Mouse (Mus musculus) hindbrain, embryonic 11.5 days (tissue): ENCODE data around the gene Glis2. TPM values are rescaled to one million over a fixed set of nuclear protein-coding genes. Genes with fewer than 3 reads are reported as not detected.
"Not testable (repeated sequence)": the region's sequence is repeated elsewhere in the genome, so short reads cannot be mapped to it uniquely, and the experiment has no call there.

Source experiments
- ATAC-seq: fragments of 200-750 bp; cut with Nextera tagmentation; 2 replicates; pipeline ENCODE4 v1.8.0; 2017; ENCODE audit warnings: mild to moderate bottlenecking, moderate TSS enrichment, moderate library complexity; ENCODE audit not compliant: low FRiP score
- DNase-seq: peaks from one replicate; pipeline ENCODE4 v3.0.0-alpha.2; 2015; ENCODE audit warnings: low spot score
- H3K27ac ChIP-seq: fragments of 300-500 bp; sonication (generic); 2 replicates; pipeline ENCODE4 v1.5.1; 2014; ENCODE audit warnings: mild to moderate bottlenecking, low read depth, low read length
- H3K27me3 ChIP-seq: fragments of 300-500 bp; sonication (generic); 2 replicates; pipeline ENCODE4 v1.6.1; 2014; ENCODE audit warnings: mild to moderate bottlenecking, low read length, moderate library complexity, mixed read lengths; ENCODE audit not compliant: control insufficient read depth, insufficient read depth
- H3K36me3 ChIP-seq: fragments of 300-500 bp; sonication (generic); 2 replicates; pipeline ENCODE4 v1.6.1; 2014; ENCODE audit warnings: mild to moderate bottlenecking, low read length, moderate library complexity, mixed read lengths; ENCODE audit not compliant: control insufficient read depth, insufficient read depth
- H3K4me1 ChIP-seq: fragments of 300-500 bp; sonication (generic); replicated peaks from 2 replicates; pipeline ENCODE4 v1.6.1; 2014; ENCODE audit warnings: low read length, mixed read lengths; ENCODE audit not compliant: control insufficient read depth, insufficient read depth
- H3K4me2 ChIP-seq: fragments of 300-500 bp; sonication (generic); replicated peaks from 2 replicates; pipeline ENCODE4 v1.6.1; 2014; ENCODE audit warnings: mild to moderate bottlenecking, low read depth, low read length
- H3K4me3 ChIP-seq: fragments of 300-500 bp; sonication (generic); 2 replicates; pipeline ENCODE4 v1.5.1; 2014; ENCODE audit warnings: low read depth, low read length
- H3K9ac ChIP-seq: fragments of 300-500 bp; sonication (generic); 2 replicates; pipeline ENCODE4 v1.6.1; 2014; ENCODE audit warnings: low read depth, low read length
- H3K9me3 ChIP-seq: fragments of 300-500 bp; sonication (generic); 2 replicates; pipeline ENCODE4 v1.6.1; 2016; ENCODE audit warnings: low read length; ENCODE audit not compliant: control insufficient read depth
- WGBS: fragments of 180-500 bp; shearing (Covaris S2); extraction: QIAGEN DNeasy Blood & Tissue Kit; methylation state at CpG from one replicate; pipeline ENCODE4 v1.1.7; 2014; 5-methylcytosine and 5-hydroxymethylcytosine counted together
- polyA plus RNA-seq: library from polyadenylated mRNA; unstranded; fragments of >200 nt; fragmentation: Nextera tagmentation; extraction: Ambion mirVana; gene quantifications from 2 replicates; pipeline ENCODE4 v1.2.1, GENCODE M21; 2014

Gene Glis2
- polyA plus RNA-seq, 1 experiment from 2014 or later, result 27.6 TPM

GRCm38 (mm10) chr16:4570737-4571136 is 23.8 kb upstream of the Glis2 start:
- Histone ChIP-seq H3K9ac (no peak overlapping the region), H3K27ac (no peak overlapping the region), H3K4me2 (no peak overlapping the region), H3K4me3 (no peak overlapping the region), H3K27me3 (no peaks in the 10 kb centered on the region), H3K36me3 (no peaks in the 10 kb centered on the region), H3K4me1 (no peaks in the 10 kb centered on the region), H3K9me3 (no peaks in the 10 kb centered on the region)
- ATAC-seq, result no peak
- no peak for DNase-seq
- WGBS, result 63% methylated on average over 4 of the region's 4 CpGs

GRCm38 (mm10) chr16:4576038-4576437 is 18.5 kb upstream of the Glis2 start:
- no peak overlapping the region for H3K9ac ChIP-seq
- ATAC-seq (no peak), DNase-seq (no peak)
- H3K27ac ChIP-seq, result no peak overlapping the region
- H3K4me3 ChIP-seq, result no peak overlapping the region
- no peaks in the 10 kb centered on the region for H3K4me1 ChIP-seq
- WGBS, result 51% methylated on average over 2 of the region's 2 CpGs
- no peaks in the 10 kb centered on the region for H3K36me3 ChIP-seq
- H3K4me2 ChIP-seq, result no peak overlapping the region
- no peaks in the 10 kb centered on the region for H3K9me3 ChIP-seq
- H3K27me3 ChIP-seq, result no peaks in the 10 kb centered on the region

GRCm38 (mm10) chr16:4576873-4577272 is 17.6 kb upstream of the Glis2 start:
- WGBS, result 65% methylated on average over 2 of the region's 2 CpGs

GRCm38 (mm10) chr16:4578630-4579029 is 15.9 kb upstream of the Glis2 start:
- Histone ChIP-seq H3K36me3 (no peaks in the 10 kb centered on the region), H3K4me3 (no peak overlapping the region), H3K9me3 (no peaks in the 10 kb centered on the region), H3K4me1 (no peaks in the 10 kb centered on the region), H3K27me3 (no peaks in the 10 kb centered on the region), H3K27ac (no peak overlapping the region), H3K9ac (no peak overlapping the region), H3K4me2 (no peak overlapping the region)
- 78% methylated on average over 7 of the region's 7 CpGs for WGBS
- DNase-seq, result no peak
- ATAC-seq, result no peak

More at GRCm38 (mm10) chr16:4576873-4577272, 17.6 kb upstream of the Glis2 start:
- ATAC-seq (no peak), DNase-seq (no peak)
- no peak overlapping the region for H3K4me2 ChIP-seq
- no peak overlapping the region for H3K9ac ChIP-seq
- H3K4me1 ChIP-seq, result no peaks in the 10 kb centered on the region
- no peaks in the 10 kb centered on the region for H3K36me3 ChIP-seq
- H3K4me3 ChIP-seq, result no peak overlapping the region
- no peaks in the 10 kb centered on the region for H3K9me3 ChIP-seq
- no peak overlapping the region for H3K27ac ChIP-seq
- no peaks in the 10 kb centered on the region for H3K27me3 ChIP-seq

GRCm38 (mm10) chr16:4581179-4581578 is 13.3 kb upstream of the Glis2 start:
- not testable (repeated sequence) for H3K9ac ChIP-seq

GRCm38 (mm10) chr16:4583807-4584206 is 10.7 kb upstream of the Glis2 start:
- Histone ChIP-seq H3K27ac (no peak overlapping the region), H3K9ac (no peak overlapping the region), H3K4me3 (no peak overlapping the region), H3K36me3 (no peaks in the 10 kb centered on the region), H3K4me1 (peaks cover 2% of the 10 kb centered on the region; the same call in 1 of the 2 replicates), H3K27me3 (no peaks in the 10 kb centered on the region), H3K4me2 (no peak overlapping the region), H3K9me3 (no peaks in the 10 kb centered on the region)
- 88% methylated on average over 3 of the region's 3 CpGs for WGBS
- DNase-seq (no peak), ATAC-seq (no peak)

More at GRCm38 (mm10) chr16:4581179-4581578, 13.3 kb upstream of the Glis2 start:
- not testable (repeated sequence) for DNase-seq, ATAC-seq, H3K4me3 ChIP-seq, H3K4me2 ChIP-seq, H3K4me1 ChIP-seq, H3K9me3 ChIP-seq, H3K27me3 ChIP-seq, H3K27ac ChIP-seq, H3K36me3 ChIP-seq
- WGBS, result 86% methylated on average over 4 of the region's 4 CpGs

GRCm38 (mm10) chr16:4584438-4584837 is 10.1 kb upstream of the Glis2 start:
- H3K36me3 ChIP-seq, result no peaks in the 10 kb centered on the region
- DNase-seq, result no peak
- 84% methylated on average over 5 of the region's 5 CpGs for WGBS
- no peak overlapping the region for H3K27ac ChIP-seq
- H3K9ac ChIP-seq, result no peak overlapping the region
- H3K4me1 ChIP-seq, result peaks cover 2% of the 10 kb centered on the region; the same call in 1 of the 2 replicates
- no peak overlapping the region for H3K4me2 ChIP-seq
- no peaks in the 10 kb centered on the region for H3K9me3 ChIP-seq
- H3K4me3 ChIP-seq, result no peak overlapping the region
- ATAC-seq, result no peak
- no peaks in the 10 kb centered on the region for H3K27me3 ChIP-seq

GRCm38 (mm10) chr16:4585642-4586530 is 8.6 kb upstream of the Glis2 start:
- no peaks in the 10 kb centered on the region for H3K27me3 ChIP-seq
- H3K36me3 ChIP-seq, result no peaks in the 10 kb centered on the region
- ATAC-seq (peak; percentile 61), DNase-seq (no peak)
- H3K9me3 ChIP-seq, result no peaks in the 10 kb centered on the region
- H3K27ac ChIP-seq, result peak overlapping the region; percentile 77
- peaks cover 2% of the 10 kb centered on the region; the same call in 1 of the 2 replicates for H3K4me1 ChIP-seq
- 14% methylated on average over 14 of the region's 14 CpGs for WGBS
- H3K9ac ChIP-seq, result peak overlapping the region; percentile 48
- H3K4me3 ChIP-seq, result peak overlapping the region; percentile 27
- H3K4me2 ChIP-seq, result peak overlapping the region; percentile 39
